Mouse (Mus musculus) hindbrain, embryonic 16.5 days (tissue): ENCODE measurements around the gene Pdzd2. TPM values are rescaled to one million over a fixed set of nuclear protein-coding genes. Genes with fewer than 3 reads are reported as not detected.

Experiments
- ATAC-seq: fragments of 200-750 bp; cut with Nextera tagmentation; 2 replicates; pipeline ENCODE4 v1.8.0; 2017; ENCODE audit warnings: moderate TSS enrichment, moderate library complexity
- H3K27ac ChIP-seq: fragments of 300-500 bp; sonication (generic); 2 replicates; pipeline ENCODE4 v1.5.1; 2014; ENCODE audit warnings: low read depth, mild to moderate bottlenecking, control low read depth, low read length, moderate library complexity
- H3K27me3 ChIP-seq: fragments of 300-500 bp; sonication (generic); replicated peaks from 2 replicates; pipeline ENCODE4 v1.6.1; 2014; ENCODE audit warnings: low read length; ENCODE audit not compliant: control insufficient read depth, insufficient read depth
- H3K36me3 ChIP-seq: fragments of 300-500 bp; sonication (generic); 2 replicates; pipeline ENCODE4 v1.6.1; 2014; ENCODE audit warnings: mild to moderate bottlenecking, low read length, moderate library complexity, mixed read lengths; ENCODE audit not compliant: control insufficient read depth, insufficient read depth
- H3K4me1 ChIP-seq: fragments of 300-500 bp; sonication (generic); 2 replicates; pipeline ENCODE4 v1.6.1; 2014; ENCODE audit warnings: low read depth, low read length; ENCODE audit not compliant: control insufficient read depth, insufficient read depth
- H3K4me2 ChIP-seq: fragments of 300-500 bp; sonication (generic); 2 replicates; pipeline ENCODE4 v1.6.1; 2014; ENCODE audit warnings: mild to moderate bottlenecking, low read length, control low read depth, moderate library complexity
- H3K4me3 ChIP-seq: fragments of 300-500 bp; sonication (generic); 2 replicates; pipeline ENCODE4 v1.5.1; 2014; ENCODE audit warnings: mild to moderate bottlenecking, low read length, control low read depth, moderate library complexity
- H3K9ac ChIP-seq: fragments of 300-500 bp; sonication (generic); 2 replicates; pipeline ENCODE4 v1.6.1; 2014; ENCODE audit warnings: low read depth, mild to moderate bottlenecking, control low read depth, low read length, moderate library complexity
- H3K9me3 ChIP-seq: fragments of 300-500 bp; sonication (generic); 2 replicates; pipeline ENCODE4 v1.6.1; 2014; ENCODE audit warnings: mild to moderate bottlenecking, low read length, moderate library complexity; ENCODE audit not compliant: control insufficient read depth
- WGBS: fragments of 180-500 bp; shearing (Covaris S2); extraction: QIAGEN DNeasy Blood & Tissue Kit; methylation state at CpG from one replicate; pipeline ENCODE4 v1.1.7; 2014; 5-methylcytosine and 5-hydroxymethylcytosine counted together
- polyA plus RNA-seq: library from polyadenylated mRNA; unstranded; fragments of >200 nt; fragmentation: Nextera tagmentation; extraction: Ambion mirVana; gene quantifications from 2 replicates; pipeline ENCODE4 v1.2.1, GENCODE M21; 2015

Gene Pdzd2
- polyA plus RNA-seq, 1 experiment from 2014 or later = 19.5 TPM

- no peak overlapping the region for H3K4me2 ChIP-seq
- no peaks in the 10 kb centered on the region for H3K4me1 ChIP-seq
- H3K4me3 ChIP-seq = no peak overlapping the region
- H3K36me3 ChIP-seq = no peaks in the 10 kb centered on the region
- H3K9ac ChIP-seq = no peak overlapping the region
- WGBS = 74% methylated on average over 20 of the region's 20 CpGs
- no peak overlapping the region for H3K27ac ChIP-seq
- no peaks in the 10 kb centered on the region for H3K9me3 ChIP-seq
- H3K27me3 ChIP-seq = no peaks in the 10 kb centered on the region
- no peak for ATAC-seq
Observed at GRCm38 (mm10) chr15:12614944-12615878, 124.5 kb downstream of the Pdzd2 start.

DNA sequence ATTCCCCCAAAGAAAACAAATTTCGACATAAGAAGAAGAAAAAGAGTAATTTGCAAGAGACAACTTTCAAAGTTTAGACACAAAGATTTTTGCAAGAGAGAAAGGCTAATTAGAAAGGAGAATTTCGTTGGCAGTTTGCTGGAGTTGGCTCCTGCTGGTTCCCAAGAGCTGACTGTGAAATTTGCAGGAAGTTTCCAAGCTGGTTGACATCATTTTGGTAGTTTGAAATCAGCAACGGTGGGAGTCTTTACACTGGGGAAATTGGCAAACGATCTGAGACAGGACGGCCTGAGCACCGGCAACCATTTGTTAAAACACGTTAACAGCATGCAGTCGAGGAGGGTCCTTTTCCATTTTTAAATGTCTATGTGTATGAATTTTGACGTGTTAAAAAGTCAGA, 125.7 kb downstream of the Pdzd2 start:
- 55% methylated on average over 9 of the region's 9 CpGs for WGBS
- H3K9ac ChIP-seq = no peak overlapping the region
- H3K9me3 ChIP-seq = no peaks in the 10 kb centered on the region
- no peak for ATAC-seq
- H3K4me1 ChIP-seq = no peaks in the 10 kb centered on the region
- H3K4me2 ChIP-seq = no peak overlapping the region
- no peaks in the 10 kb centered on the region for H3K36me3 ChIP-seq
- H3K4me3 ChIP-seq = no peak overlapping the region
- no peaks in the 10 kb centered on the region for H3K27me3 ChIP-seq
- H3K27ac ChIP-seq = no peak overlapping the region

DNA sequence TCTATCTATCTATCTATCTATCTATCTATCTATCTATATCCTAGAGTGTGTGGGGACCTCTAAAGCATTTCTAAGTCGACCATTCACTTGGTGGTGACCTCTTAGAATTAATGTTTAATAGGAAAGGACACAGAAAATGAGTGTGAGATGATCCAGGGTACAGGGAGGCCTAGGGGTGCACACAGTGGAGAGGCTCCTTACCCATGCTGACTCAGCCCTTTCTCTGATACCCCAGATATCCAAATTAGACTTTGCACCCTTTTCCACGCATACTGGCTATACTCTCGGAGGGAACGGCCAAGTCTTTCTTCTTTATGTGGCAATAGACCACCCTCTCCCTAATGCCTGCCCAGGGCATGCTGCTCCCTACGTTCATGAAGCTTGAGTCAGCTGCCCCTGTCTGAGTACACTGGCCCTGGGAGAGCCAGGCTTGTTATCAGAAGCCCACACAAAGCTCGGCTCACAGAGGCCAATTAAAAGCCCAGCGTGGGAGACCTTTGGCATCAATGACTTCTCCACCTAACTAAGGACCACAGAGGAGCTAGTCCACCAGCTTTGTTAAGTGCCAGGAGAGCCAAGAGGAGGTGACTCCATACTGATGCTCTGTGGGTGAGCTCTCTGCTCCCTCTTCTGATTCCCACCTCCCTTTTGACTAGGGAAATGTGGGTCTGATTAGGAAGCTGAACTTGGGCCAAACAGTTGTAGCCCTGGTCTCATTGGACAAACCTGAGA, 126.6 kb downstream of the Pdzd2 start:
- Histone ChIP-seq H3K27ac (no peak overlapping the region), H3K4me3 (no peak overlapping the region), H3K27me3 (no peaks in the 10 kb centered on the region), H3K9ac (no peak overlapping the region), H3K9me3 (no peaks in the 10 kb centered on the region), H3K36me3 (no peaks in the 10 kb centered on the region), H3K4me1 (no peaks in the 10 kb centered on the region), H3K4me2 (no peak overlapping the region)
- no peak for ATAC-seq
- WGBS = 70% methylated on average over 7 of the region's 7 CpGs

GRCm38 (mm10) chr15:12608090-12608489, 131.6 kb downstream of the Pdzd2 start:
- WGBS = 80% methylated on average over 6 of the region's 6 CpGs
- Histone ChIP-seq H3K9ac (no peak overlapping the region), H3K27ac (no peak overlapping the region), H3K36me3 (no peaks in the 10 kb centered on the region), H3K4me3 (no peak overlapping the region), H3K27me3 (no peaks in the 10 kb centered on the region), H3K4me2 (no peak overlapping the region), H3K4me1 (peaks cover 2% of the 10 kb centered on the region; the same call in 1 of the 2 replicates), H3K9me3 (no peaks in the 10 kb centered on the region)
- ATAC-seq = no peak

GRCm38 (mm10) chr15:12606306-12606705, 133.4 kb downstream of the Pdzd2 start:
- 70% methylated on average over 9 of the region's 9 CpGs for WGBS
- H3K4me2 ChIP-seq = no peak overlapping the region
- no peak overlapping the region for H3K9ac ChIP-seq
- peaks cover 2% of the 10 kb centered on the region; the same call in 1 of the 2 replicates for H3K4me1 ChIP-seq
- H3K9me3 ChIP-seq = no peaks in the 10 kb centered on the region
- no peak overlapping the region for H3K27ac ChIP-seq
- H3K4me3 ChIP-seq = no peak overlapping the region
- no peaks in the 10 kb centered on the region for H3K36me3 ChIP-seq
- peak; percentile 48 for ATAC-seq
- no peaks in the 10 kb centered on the region for H3K27me3 ChIP-seq

- no peaks in the 10 kb centered on the region for H3K27me3 ChIP-seq
- H3K27ac ChIP-seq = no peak overlapping the region
- H3K4me1 ChIP-seq = peaks cover 2% of the 10 kb centered on the region; the same call in 1 of the 2 replicates
- no peaks in the 10 kb centered on the region for H3K9me3 ChIP-seq
- no peak overlapping the region for H3K4me2 ChIP-seq
- ATAC-seq = no peak
- no peak overlapping the region for H3K4me3 ChIP-seq
- no peak overlapping the region for H3K9ac ChIP-seq
- H3K36me3 ChIP-seq = no peaks in the 10 kb centered on the region
- 68% methylated on average over 10 of the region's 10 CpGs for WGBS
Observed at GRCm38 (mm10) chr15:12605239-12605993, 134.3 kb downstream of the Pdzd2 start.

- no peak for ATAC-seq
- H3K4me3 ChIP-seq = no peak overlapping the region
- H3K9ac ChIP-seq = no peak overlapping the region
- H3K27me3 ChIP-seq = no peaks in the 10 kb centered on the region
- H3K4me2 ChIP-seq = no peak overlapping the region
- WGBS = 97% methylated on average over 4 of the region's 4 CpGs
- no peaks in the 10 kb centered on the region for H3K9me3 ChIP-seq
- peaks cover 2% of the 10 kb centered on the region; the same call in 1 of the 2 replicates for H3K4me1 ChIP-seq
- H3K36me3 ChIP-seq = no peaks in the 10 kb centered on the region
- no peak overlapping the region for H3K27ac ChIP-seq
Observed at GRCm38 (mm10) chr15:12603674-12604073, 136.1 kb downstream of the Pdzd2 start.

- no peak overlapping the region for H3K4me3 ChIP-seq
- no peaks in the 10 kb centered on the region for H3K27me3 ChIP-seq
- H3K27ac ChIP-seq = no peak overlapping the region
- no peaks in the 10 kb centered on the region for H3K4me1 ChIP-seq
- no peak overlapping the region for H3K9ac ChIP-seq
- H3K4me2 ChIP-seq = no peak overlapping the region
- WGBS = 56% methylated on average over 4 of the region's 4 CpGs
- no peaks in the 10 kb centered on the region for H3K36me3 ChIP-seq
- H3K9me3 ChIP-seq = no peaks in the 10 kb centered on the region
- peak; percentile 65 for ATAC-seq
Observed at GRCm38 (mm10) chr15:12593094-12593493, 146.6 kb downstream of the Pdzd2 start.
